Mouse (Mus musculus): ENCODE measurements around the gene Stac3. TPM values are rescaled to one million over a fixed set of nuclear protein-coding genes. Genes with fewer than 3 reads are reported as not detected.
A peak's percentile ranks its signal among the peaks of the same experiment; 100 is the strongest.

Stac3 gene
- polyA plus RNA-seq, 1 experiment, result 3.9 TPM

DNA sequence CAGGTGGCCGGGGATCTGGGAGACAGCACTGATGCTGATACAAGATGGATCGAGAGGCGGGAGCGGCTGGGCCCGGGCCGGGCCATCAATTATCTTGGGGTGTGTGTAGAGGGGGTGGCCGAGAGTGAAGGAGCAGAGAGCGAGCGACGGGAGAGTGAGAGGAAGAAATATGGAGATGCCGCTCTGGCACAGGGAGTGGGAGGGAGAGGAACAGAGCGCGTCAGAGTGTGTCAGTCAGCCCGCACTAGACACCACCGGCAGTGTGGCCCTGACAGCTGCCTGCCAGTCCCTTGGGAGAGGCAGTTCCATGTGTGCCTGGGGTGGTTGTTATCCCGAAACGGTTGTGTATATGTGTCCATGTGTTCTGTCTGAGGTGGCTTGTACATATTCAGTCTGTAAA, 26.0 kb downstream of the Stac3 start:
- DNase-seq, result no peak
- no peaks in the 10 kb centered on the region for H3K36me3 ChIP-seq (ENCODE audit: control insufficient read depth, insufficient read depth, low read length)
- no peak for TF ChIP-seq CTCF (IDR thresholded peaks at IDR 0.05; ENCODE audit: borderline replicate concordance, control insufficient read depth, extremely low read depth, insufficient read depth, low read length, poor library complexity)
- no peak for TF ChIP-seq POLR2A (IDR thresholded peaks at IDR 0.05; ENCODE audit: control insufficient read depth, extremely low read depth, insufficient read depth, low read length, poor library complexity)
- no peak overlapping the region for H3K4me3 ChIP-seq (ENCODE audit: control insufficient read depth, insufficient read depth, low read length)
- peaks cover 45% of the 10 kb centered on the region for H3K27me3 ChIP-seq (ENCODE audit: control insufficient read depth, insufficient read depth, low read length)
- 12% methylated on average over 17 of the region's 17 CpGs for WGBS
- peaks cover 21% of the 10 kb centered on the region for H3K4me1 ChIP-seq (replicated peaks; ENCODE audit: control insufficient read depth, insufficient read depth, low read length)
- H3K27ac ChIP-seq (ENCODE audit: control insufficient read depth, insufficient read depth, low read length), result no peak overlapping the region

- peaks cover 18% of the 10 kb centered on the region for H3K4me1 ChIP-seq (replicated peaks; ENCODE audit: control insufficient read depth, insufficient read depth, low read length)
- DNase-seq, result no peak
- TF ChIP-seq CTCF (IDR thresholded peaks at IDR 0.05; ENCODE audit: borderline replicate concordance, control insufficient read depth, extremely low read depth, insufficient read depth, low read length, poor library complexity) (no peak), POLR2A (IDR thresholded peaks at IDR 0.05; ENCODE audit: control insufficient read depth, extremely low read depth, insufficient read depth, low read length, poor library complexity) (no peak)
- no peak overlapping the region for H3K4me3 ChIP-seq (ENCODE audit: control insufficient read depth, insufficient read depth, low read length)
- H3K36me3 ChIP-seq (ENCODE audit: control insufficient read depth, insufficient read depth, low read length), result no peaks in the 10 kb centered on the region
- 7% methylated on average over 19 of the region's 25 CpGs for WGBS
- peaks cover 60% of the 10 kb centered on the region for H3K27me3 ChIP-seq (ENCODE audit: control insufficient read depth, insufficient read depth, low read length)
- H3K27ac ChIP-seq (ENCODE audit: control insufficient read depth, insufficient read depth, low read length), result no peak overlapping the region
Observed at GRCm38 (mm10) chr10:127530945-127531344, 29.5 kb downstream of the Stac3 start.

DNA sequence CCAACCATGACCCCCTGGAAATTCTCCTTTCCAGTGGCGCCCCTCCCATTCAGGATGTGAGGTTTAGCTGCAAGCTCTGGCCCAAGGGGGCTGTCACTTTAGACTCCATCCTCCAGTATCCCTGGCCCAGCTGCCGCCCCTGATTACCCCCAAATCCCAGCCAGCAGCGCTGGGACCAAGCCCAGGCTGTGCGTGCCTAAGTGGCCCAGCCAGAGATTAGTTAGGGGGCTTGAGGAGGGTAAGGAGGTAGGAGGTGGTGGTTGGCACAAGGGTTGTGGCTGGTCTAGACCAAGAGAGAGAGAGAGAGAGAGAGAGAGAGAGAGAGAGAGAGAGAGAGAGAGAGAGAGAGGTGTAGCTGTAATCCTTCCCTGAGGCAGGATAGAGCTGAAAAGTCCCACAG, 30.1 kb downstream of the Stac3 start:
- H3K27ac ChIP-seq (ENCODE audit: control insufficient read depth, insufficient read depth, low read length), result no peak overlapping the region

GRCm38 (mm10) chr10:127534036-127534928, 32.8 kb downstream of the Stac3 start, which contains the start of gene Nxph4:
Nxph4 (minus strand) TSS chr10:127534559.
- no peak within 1 kb of the TSS for H3K27ac ChIP-seq (ENCODE audit: control insufficient read depth, insufficient read depth, low read length)
- peaks cover 10% of the 10 kb centered on the region for H3K4me1 ChIP-seq (replicated peaks; ENCODE audit: control insufficient read depth, insufficient read depth, low read length)
- peaks cover 43% of the 10 kb centered on the region for H3K27me3 ChIP-seq (ENCODE audit: control insufficient read depth, insufficient read depth, low read length)
- WGBS, result 2% methylated on average over 76 of the region's 78 CpGs
- H3K4me3 ChIP-seq (ENCODE audit: control insufficient read depth, insufficient read depth, low read length), result peak within 1 kb of the TSS; percentile 22
- no peak for DNase-seq
- no peaks in the 10 kb centered on the region for H3K36me3 ChIP-seq (ENCODE audit: control insufficient read depth, insufficient read depth, low read length)
- TF ChIP-seq CTCF (IDR thresholded peaks at IDR 0.05; ENCODE audit: borderline replicate concordance, control insufficient read depth, extremely low read depth, insufficient read depth, low read length, poor library complexity), result no peak
- no peak for TF ChIP-seq POLR2A (IDR thresholded peaks at IDR 0.05; ENCODE audit: control insufficient read depth, extremely low read depth, insufficient read depth, low read length, poor library complexity)

More for the DNA sequence above, 30.1 kb downstream of the Stac3 start:
- Histone ChIP-seq H3K4me3 (ENCODE audit: control insufficient read depth, insufficient read depth, low read length) (no peak overlapping the region), H3K4me1 (replicated peaks; ENCODE audit: control insufficient read depth, insufficient read depth, low read length) (peaks cover 14% of the 10 kb centered on the region), H3K36me3 (ENCODE audit: control insufficient read depth, insufficient read depth, low read length) (no peaks in the 10 kb centered on the region), H3K27me3 (ENCODE audit: control insufficient read depth, insufficient read depth, low read length) (peaks cover 58% of the 10 kb centered on the region)
- TF ChIP-seq POLR2A (IDR thresholded peaks at IDR 0.05; ENCODE audit: control insufficient read depth, extremely low read depth, insufficient read depth, low read length, poor library complexity) (no peak), CTCF (IDR thresholded peaks at IDR 0.05; ENCODE audit: borderline replicate concordance, control insufficient read depth, extremely low read depth, insufficient read depth, low read length, poor library complexity) (no peak)
- DNase-seq, result no peak
- WGBS, result 19% methylated on average over 4 of the region's 4 CpGs

GRCm38 (mm10) chr10:127534929-127535384, 33.5 kb downstream of the Stac3 start:
- Histone ChIP-seq H3K4me1 (replicated peaks; ENCODE audit: control insufficient read depth, insufficient read depth, low read length) (peaks cover 10% of the 10 kb centered on the region), H3K27ac (ENCODE audit: control insufficient read depth, insufficient read depth, low read length) (no peak overlapping the region), H3K27me3 (ENCODE audit: control insufficient read depth, insufficient read depth, low read length) (peaks cover 37% of the 10 kb centered on the region), H3K36me3 (ENCODE audit: control insufficient read depth, insufficient read depth, low read length) (no peaks in the 10 kb centered on the region), H3K4me3 (ENCODE audit: control insufficient read depth, insufficient read depth, low read length) (no peak overlapping the region)
- TF ChIP-seq POLR2A (IDR thresholded peaks at IDR 0.05; ENCODE audit: control insufficient read depth, extremely low read depth, insufficient read depth, low read length, poor library complexity), result no peak
- WGBS, result 8% methylated on average over 30 of the region's 30 CpGs
- DNase-seq, result no peak

DNA sequence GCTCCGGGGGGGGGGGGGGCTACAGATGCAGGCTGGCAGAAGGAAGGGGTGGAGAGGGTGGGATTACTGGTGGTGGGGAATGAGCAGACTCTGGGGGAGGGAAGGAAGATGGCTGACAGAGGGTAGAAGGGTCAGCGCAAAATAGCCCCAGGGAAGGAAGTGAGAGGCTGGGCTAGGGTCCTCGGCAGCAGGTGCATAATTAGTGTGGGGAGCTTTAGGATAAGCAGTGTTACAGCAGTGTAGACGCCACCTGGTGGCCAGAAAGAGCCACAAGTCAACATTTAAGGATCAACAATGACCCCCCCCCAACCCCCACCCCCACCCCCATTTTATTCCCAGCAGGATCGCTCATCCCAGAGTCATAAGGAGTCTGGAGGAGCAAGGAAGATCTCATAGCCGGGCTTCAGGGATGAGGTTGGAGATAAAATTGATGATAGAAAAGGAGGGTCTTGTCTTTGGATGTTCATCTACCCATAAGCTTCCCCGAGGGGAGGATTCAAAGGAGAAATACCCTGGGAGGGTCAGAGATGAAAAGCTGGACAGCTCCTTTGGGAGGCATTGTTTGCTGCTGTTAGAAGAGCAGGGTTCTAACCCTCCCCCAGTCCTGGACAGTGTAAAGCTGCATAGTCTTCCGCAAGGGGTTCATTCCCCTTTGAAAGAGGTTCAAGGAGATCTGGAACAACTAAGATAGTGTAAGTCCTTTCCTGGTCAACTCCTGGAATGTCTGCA, 35.3 kb downstream of the Stac3 start:
- H3K4me3 ChIP-seq (ENCODE audit: control insufficient read depth, insufficient read depth, low read length), result no peak overlapping the region
- no peak overlapping the region for H3K27ac ChIP-seq (ENCODE audit: control insufficient read depth, insufficient read depth, low read length)
- WGBS, result 17% methylated on average over 8 of the region's 8 CpGs
- peak; percentile 47 for DNase-seq
- no peaks in the 10 kb centered on the region for H3K36me3 ChIP-seq (ENCODE audit: control insufficient read depth, insufficient read depth, low read length)
- peaks cover 10% of the 10 kb centered on the region for H3K4me1 ChIP-seq (replicated peaks; ENCODE audit: control insufficient read depth, insufficient read depth, low read length)
- H3K27me3 ChIP-seq (ENCODE audit: control insufficient read depth, insufficient read depth, low read length), result peaks cover 24% of the 10 kb centered on the region
- TF ChIP-seq CTCF (IDR thresholded peaks at IDR 0.05; ENCODE audit: borderline replicate concordance, control insufficient read depth, extremely low read depth, insufficient read depth, low read length, poor library complexity) (no peak), POLR2A (IDR thresholded peaks at IDR 0.05; ENCODE audit: control insufficient read depth, extremely low read depth, insufficient read depth, low read length, poor library complexity) (no peak)
